9 mouse cellular contexts compared by ENCODE assay signal in the genomic region with DNA sequence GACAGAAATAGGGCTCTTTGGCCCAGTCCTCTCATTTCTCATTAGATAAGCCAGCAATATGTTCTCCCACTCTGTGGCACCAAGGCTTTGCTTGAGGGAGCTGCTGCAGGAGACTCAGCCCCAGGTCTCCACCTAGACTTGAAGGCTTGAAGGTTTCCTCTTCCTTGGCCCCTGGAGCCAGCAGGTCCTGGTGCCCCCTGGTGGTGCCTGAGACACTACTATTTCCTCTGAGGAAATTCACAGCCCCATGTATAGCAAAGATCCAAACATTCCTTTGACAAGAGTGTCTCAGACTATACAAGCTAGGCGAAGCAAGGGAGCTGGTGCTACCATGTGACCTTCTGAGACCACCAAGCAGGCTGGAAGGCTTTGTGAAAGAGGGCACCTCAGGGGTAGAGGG. TPM values are rescaled to one million over a fixed set of nuclear protein-coding genes. Genes with fewer than 3 reads are reported as not detected.
DNase-seq lines count a peak whose midpoint lies in the region; ATAC-seq and TF ChIP-seq lines count a peak whose summit lies in the region.
"Had no signal": no experiment of that assay in that cellular context is flagged by ENCODE, and none has a peak within 500 bp of the region (broad histone marks: within the 10 kb centered on the region; RNA-seq: fewer than 3 reads in every experiment).

No protein-coding gene starts in this region.

- H3K4me3 ChIP-seq in kidney, embryonic 15.5 days (replicated peaks): no peak overlapping the region
- H3K4me3 ChIP-seq in ES-E14 (ENCODE audit: insufficient read depth in 1 of 2, low read depth in 1 of 2, low read length in 2 of 2, poor library complexity in 1 of 2, severe bottlenecking in 1 of 2): no peak overlapping the region
- H3K4me3 ChIP-seq in bone marrow, adult 2 months (replicated peaks; ENCODE audit: control insufficient read depth, low read depth, low read length): no peak overlapping the region
- H3K4me3 ChIP-seq in limb, embryonic 11.5 days (ENCODE audit: low read depth, low read length): no peak overlapping the region
- H3K4me3 ChIP-seq in hindbrain, embryonic 13.5 days: no peak overlapping the region
- H3K4me3 ChIP-seq: liver, embryonic 15.5 days had no signal

- no peak overlapping the region for H3K4me2 ChIP-seq in kidney, embryonic 15.5 days
- no peak overlapping the region for H3K4me2 ChIP-seq in limb, embryonic 11.5 days (ENCODE audit: low read depth, severe bottlenecking)
- H3K4me2 ChIP-seq in hindbrain, embryonic 13.5 days: no peak overlapping the region
- H3K4me2 ChIP-seq: liver, embryonic 15.5 days had no signal

- no peak for TF ChIP-seq POLR2A in bone marrow, adult 2 months (IDR thresholded peaks at IDR 0.05; ENCODE audit: borderline replicate concordance, control insufficient read depth, low read depth, low read length)

- no peaks in the 10 kb centered on the region for H3K9me3 ChIP-seq in kidney, embryonic 15.5 days (replicated peaks)
- no peaks in the 10 kb centered on the region for H3K9me3 ChIP-seq in ES-E14 (ENCODE audit: control insufficient read depth, insufficient read depth, low read depth, low read length)
- no peaks in the 10 kb centered on the region for H3K9me3 ChIP-seq in limb, embryonic 11.5 days (ENCODE audit: control insufficient read depth, low read length)
- H3K9me3 ChIP-seq in hindbrain, embryonic 13.5 days: no peaks in the 10 kb centered on the region
- H3K9me3 ChIP-seq: liver, embryonic 15.5 days had no signal

- no peaks in the 10 kb centered on the region for H3K4me1 ChIP-seq in kidney, embryonic 15.5 days
- no peaks in the 10 kb centered on the region for H3K4me1 ChIP-seq in ES-E14 (ENCODE audit: control insufficient read depth in 2 of 2, insufficient read depth in 2 of 2, low read length in 2 of 2, poor library complexity in 1 of 2)
- no peaks in the 10 kb centered on the region; the same call in 1 of the 2 replicates for H3K4me1 ChIP-seq in bone marrow, adult 2 months (ENCODE audit: control insufficient read depth, insufficient read depth, low read length)
- H3K4me1 ChIP-seq in limb, embryonic 11.5 days (ENCODE audit: control insufficient read depth, insufficient read depth, low read length): peaks cover 11% of the 10 kb centered on the region
- H3K4me1 ChIP-seq in hindbrain, embryonic 13.5 days (replicated peaks): peaks cover 12% of the 10 kb centered on the region; the same call in 1 of the 2 replicates

- peak; percentile 66 for TF ChIP-seq CTCF in bone marrow, adult 2 months (IDR thresholded peaks at IDR 0.05; ENCODE audit: control insufficient read depth, insufficient read depth, low read length)

- H3K9ac ChIP-seq in kidney, embryonic 15.5 days: no peak overlapping the region
- H3K9ac ChIP-seq in ES-E14 (ENCODE audit: insufficient read depth, low read depth, low read length, poor library complexity, severe bottlenecking): no peak overlapping the region
- no peak overlapping the region for H3K9ac ChIP-seq in limb, embryonic 11.5 days (ENCODE audit: low read length)
- H3K9ac ChIP-seq in hindbrain, embryonic 13.5 days: no peak overlapping the region
- H3K9ac ChIP-seq: liver, embryonic 15.5 days had no signal

- no peaks in the 10 kb centered on the region for H3K36me3 ChIP-seq in kidney, embryonic 15.5 days
- H3K36me3 ChIP-seq in ES-E14 (ENCODE audit: control insufficient read depth, insufficient read depth, low read length, poor library complexity, severe bottlenecking): no peaks in the 10 kb centered on the region
- no peaks in the 10 kb centered on the region for H3K36me3 ChIP-seq in limb, embryonic 11.5 days (ENCODE audit: control insufficient read depth, insufficient read depth, low read length)
- no peaks in the 10 kb centered on the region for H3K36me3 ChIP-seq in hindbrain, embryonic 13.5 days
- H3K36me3 ChIP-seq: liver, embryonic 15.5 days had no signal

- ATAC-seq in kidney, embryonic 15.5 days (replicated peaks; ENCODE audit: low FRiP score): no peak
- no peak for ATAC-seq in limb, embryonic 11.5 days (ENCODE audit: insufficient number of reproducible peaks, low FRiP score, low TSS enrichment, low read depth)
- ATAC-seq in hindbrain, embryonic 13.5 days (ENCODE audit: low FRiP score): no peak

- 11% methylated on average over 1 of the region's 1 CpGs for WGBS in kidney, embryonic 15.5 days
- WGBS in bone marrow, adult 2 months: 20% methylated on average over 1 of the region's 1 CpGs
- 33% methylated on average over 1 of the region's 1 CpGs for WGBS in limb, embryonic 11.5 days
- 31% methylated on average over 1 of the region's 1 CpGs for WGBS in hindbrain, embryonic 13.5 days

- no peak overlapping the region for H3K27ac ChIP-seq in kidney, embryonic 15.5 days
- no peak overlapping the region for H3K27ac ChIP-seq in ES-E14 (ENCODE audit: insufficient read depth, low read depth, low read length, poor library complexity, severe bottlenecking)
- H3K27ac ChIP-seq in bone marrow, adult 2 months (ENCODE audit: control insufficient read depth, insufficient read depth, low read depth, low read length, poor library complexity): no peak overlapping the region
- H3K27ac ChIP-seq in limb, embryonic 11.5 days (replicated peaks; ENCODE audit: low read depth, low read length): no peak overlapping the region
- H3K27ac ChIP-seq in hindbrain, embryonic 13.5 days: no peak overlapping the region
- H3K27ac ChIP-seq: liver, embryonic 15.5 days had no signal

- DNase-seq in kidney, adult 18-20 months: peak; percentile 65
- DNase-seq in ES-E14 (ENCODE audit: low read depth, low spot score): peak; percentile 51
- peak; percentile 19 for DNase-seq in heart, adult 8-10 months (ENCODE audit: low spot score)
- peak; percentile 79 for DNase-seq in limb, embryonic 11.5 days (ENCODE audit: low spot score)
- DNase-seq in ovary, postnatal 14 days (ENCODE audit: low spot score): peak; percentile 30

- peaks cover 63% of the 10 kb centered on the region for H3K27me3 ChIP-seq in kidney, embryonic 15.5 days
- H3K27me3 ChIP-seq in limb, embryonic 11.5 days (ENCODE audit: control insufficient read depth, insufficient read depth, low read length): no peaks in the 10 kb centered on the region
- peaks cover 77% of the 10 kb centered on the region for H3K27me3 ChIP-seq in hindbrain, embryonic 13.5 days

- in situ Hi-C loops in ES-E14 (cut with MboI; ENCODE audit: low sequenced_read_pairs in 2 of 2, unreplicated experiment in 2 of 2): loop anchor here in 1 of 2 experiments (5.0 kb wide), 1 partner anchor 201 kb away; no protein-coding TSS in a partner anchor

TF ChIP-seq in ES-E14, 5 proteins besides CTCF, POLR2A, EP300 and RAD21:
- TF ChIP-seq HCFC1 (IDR thresholded peaks at IDR 0.05; ENCODE audit: borderline replicate concordance, insufficient read depth, low read length): no peak
- TF ChIP-seq ZC3H11A (IDR thresholded peaks at IDR 0.05; ENCODE audit: borderline replicate concordance, low read depth, low read length): peak; percentile 79; the same call in 1 of the 2 replicates
- TF ChIP-seq ZNF384 (IDR thresholded peaks at IDR 0.05; ENCODE audit: low read depth, low read length): no peak
- no peak for TF ChIP-seq CHD2 (IDR thresholded peaks at IDR 0.05; ENCODE audit: low read depth, low read length)
TF ChIP-seq in ES-E14: peak in this region for 1.

RNA-seq across cellular contexts. Expression of gene Eri3, which starts 22.2 kb away (rescaled TPM):
- polyA plus RNA-seq in kidney, embryonic 15.5 days (2015; fragmentation: Nextera tagmentation; extraction: Ambion mirVana): 146 and 149 TPM in 2 replicates
- 36.0 and 45.6 TPM in 2 replicates for total RNA-seq in ES-E14 (2012; rRNA removed)
- 22.4 and 27.5 TPM in 2 replicates for polyA plus RNA-seq in bone marrow, adult 2 months (2011; ENCODE audit: insufficient read depth, insufficient read length, low replicate concordance, missing spikeins)
- 100 to 1,000 TPM in 2 of 4 experiments, 10 to 100 TPM in 2; 85.6 to 111 (median 98.8) TPM for total RNA-seq in heart, adult 8-10 months (2022)
- 140 and 151 TPM in 2 replicates for polyA plus RNA-seq in limb, embryonic 11.5 days (2014; fragmentation: Nextera tagmentation; extraction: Ambion mirVana)
- polyA plus RNA-seq in hindbrain, embryonic 13.5 days (2015; fragmentation: Nextera tagmentation; extraction: Ambion mirVana): 205 and 214 TPM in 2 replicates

RNA-seq across cellular contexts. Expression of gene Rnf220, which starts 31.1 kb away (rescaled TPM):
- 68.7 and 69.5 TPM in 2 replicates for polyA plus RNA-seq in kidney, embryonic 15.5 days (2015; fragmentation: Nextera tagmentation; extraction: Ambion mirVana)
- 130 and 178 TPM in 2 replicates for total RNA-seq in ES-E14 (2012; rRNA removed)
- polyA plus RNA-seq in bone marrow, adult 2 months (2011; ENCODE audit: insufficient read depth, insufficient read length, low replicate concordance, missing spikeins): 44.5 and 49.6 TPM in 2 replicates
- 10 to 100 TPM; 30.3 to 37.3 (median 31.9) TPM for total RNA-seq in heart, adult 8-10 months (2022)
- 69.8 and 78.5 TPM in 2 replicates for polyA plus RNA-seq in limb, embryonic 11.5 days (2014; fragmentation: Nextera tagmentation; extraction: Ambion mirVana)
- 102 and 106 TPM in 2 replicates for polyA plus RNA-seq in hindbrain, embryonic 13.5 days (2015; fragmentation: Nextera tagmentation; extraction: Ambion mirVana)

Comparison
In these comparisons a context has a peak if more than half of its experiments do, and no peak if none do; other contexts are left out.
1. DNase-seq: peak in every context shown above with its lines; median percentile 79 in limb, embryonic 11.5 days; 65 in kidney, adult 18-20 months; 51 in ES-E14; 30 in ovary, postnatal 14 days; 19 in heart, adult 8-10 months.